Mouse (Mus musculus): ENCODE measurements around the gene Olfr1163. TPM values are rescaled to one million over a fixed set of nuclear protein-coding genes. Genes with fewer than 3 reads are reported as not detected.

The Olfr1163 gene
- polyA plus RNA-seq (2012; rRNA removed; ENCODE audit: low replicate concordance): not detected in 2 replicates

GRCm38 (mm10) chr2:88071730-88072129 lies at the start of gene Olfr1163:
Olfr1163 (minus strand) TSS chr2:88071830.

GRCm38 (mm10) chr2:88093866-88094265 lies 22.2 kb upstream of the Olfr1163 start, which contains the start of gene Olfr1164:
Olfr1164 (minus strand) TSS chr2:88093966.

GRCm38 (mm10) chr2:88051029-88051428 lies 20.6 kb downstream of the Olfr1163 start, which contains the start of gene Olfr1162:
Olfr1162 (minus strand) TSS chr2:88051129.

GRCm38 (mm10) chr2:88037599-88037998 lies 34.0 kb downstream of the Olfr1163 start, which contains the start of gene Olfr73:
Olfr73 (minus strand) TSS chr2:88037699.

GRCm38 (mm10) chr2:88022474-88022873 lies 49.2 kb downstream of the Olfr1163 start, which contains the start of gene Olfr1161:
Olfr1161 (plus strand) TSS chr2:88022774.

Other genes starting within 250 kb of the Olfr1163 start
- not detected in 2 replicates for gene Olfr1148, start 241.3 kb downstream of the Olfr1163 start, polyA plus RNA-seq (2012; rRNA removed; ENCODE audit: low replicate concordance)
- gene Olfr1150-ps1, start 227.8 kb downstream of the Olfr1163 start, polyA plus RNA-seq (2012; rRNA removed; ENCODE audit: low replicate concordance): not detected in 2 replicates
- gene Olfr1151, start 216.0 kb downstream of the Olfr1163 start, polyA plus RNA-seq (2012; rRNA removed; ENCODE audit: low replicate concordance): not detected in 2 replicates
- gene Olfr1152, start 205.3 kb downstream of the Olfr1163 start, polyA plus RNA-seq (2012; rRNA removed; ENCODE audit: low replicate concordance): not detected in 2 replicates
- not detected in 2 replicates for gene Olfr1153, start 176.9 kb downstream of the Olfr1163 start, polyA plus RNA-seq (2012; rRNA removed; ENCODE audit: low replicate concordance)
- not detected in 2 replicates for gene Olfr1154, start 166.7 kb downstream of the Olfr1163 start, polyA plus RNA-seq (2012; rRNA removed; ENCODE audit: low replicate concordance)
- not detected in 2 replicates for gene Olfr1155, start 126.7 kb downstream of the Olfr1163 start, polyA plus RNA-seq (2012; rRNA removed; ENCODE audit: low replicate concordance)
- not detected in 2 replicates for gene Olfr1156, start 118.7 kb downstream of the Olfr1163 start, polyA plus RNA-seq (2012; rRNA removed; ENCODE audit: low replicate concordance)
- gene Olfr1157, start 103.5 kb downstream of the Olfr1163 start, polyA plus RNA-seq (2012; rRNA removed; ENCODE audit: low replicate concordance): not detected in 2 replicates
- not detected in 2 replicates for gene Olfr74, start 97.2 kb downstream of the Olfr1163 start, polyA plus RNA-seq (2012; rRNA removed; ENCODE audit: low replicate concordance)
- gene Olfr1158, start 81.7 kb downstream of the Olfr1163 start, polyA plus RNA-seq (2012; rRNA removed; ENCODE audit: low replicate concordance): not detected in 2 replicates
- not detected in 2 replicates for gene Olfr1160, start 63.6 kb downstream of the Olfr1163 start, polyA plus RNA-seq (2012; rRNA removed; ENCODE audit: low replicate concordance)
- not detected in 2 replicates for gene Olfr1161, start 49.1 kb downstream of the Olfr1163 start, polyA plus RNA-seq (2012; rRNA removed; ENCODE audit: low replicate concordance)
- not detected in 2 replicates for gene Olfr73, start 34.1 kb downstream of the Olfr1163 start, polyA plus RNA-seq (2012; rRNA removed; ENCODE audit: low replicate concordance)
- not detected in 2 replicates for gene Olfr1162, start 20.7 kb downstream of the Olfr1163 start, polyA plus RNA-seq (2012; rRNA removed; ENCODE audit: low replicate concordance)
- not detected in 2 replicates for gene Olfr1164, start 22.1 kb upstream of the Olfr1163 start, polyA plus RNA-seq (2012; rRNA removed; ENCODE audit: low replicate concordance)
- not detected in 2 replicates for gene Olfr1166, start 56.4 kb upstream of the Olfr1163 start, polyA plus RNA-seq (2012; rRNA removed; ENCODE audit: low replicate concordance)
- not detected in 2 replicates for gene Olfr1167, start 83.4 kb upstream of the Olfr1163 start, polyA plus RNA-seq (2012; rRNA removed; ENCODE audit: low replicate concordance)
- gene Olfr1168, start 110.0 kb upstream of the Olfr1163 start, polyA plus RNA-seq (2012; rRNA removed; ENCODE audit: low replicate concordance): not detected in 2 replicates
- gene Olfr1170, start 156.5 kb upstream of the Olfr1163 start, polyA plus RNA-seq (2012; rRNA removed; ENCODE audit: low replicate concordance): not detected in 2 replicates
- not detected in 2 replicates for gene Olfr1173, start 208.0 kb upstream of the Olfr1163 start, polyA plus RNA-seq (2012; rRNA removed; ENCODE audit: low replicate concordance)
- gene Olfr1174-ps, start 243.3 kb upstream of the Olfr1163 start, polyA plus RNA-seq (2012; rRNA removed; ENCODE audit: low replicate concordance): not detected in 2 replicates